Mouse (Mus musculus): ENCODE results near the gene Map9.

DNA sequence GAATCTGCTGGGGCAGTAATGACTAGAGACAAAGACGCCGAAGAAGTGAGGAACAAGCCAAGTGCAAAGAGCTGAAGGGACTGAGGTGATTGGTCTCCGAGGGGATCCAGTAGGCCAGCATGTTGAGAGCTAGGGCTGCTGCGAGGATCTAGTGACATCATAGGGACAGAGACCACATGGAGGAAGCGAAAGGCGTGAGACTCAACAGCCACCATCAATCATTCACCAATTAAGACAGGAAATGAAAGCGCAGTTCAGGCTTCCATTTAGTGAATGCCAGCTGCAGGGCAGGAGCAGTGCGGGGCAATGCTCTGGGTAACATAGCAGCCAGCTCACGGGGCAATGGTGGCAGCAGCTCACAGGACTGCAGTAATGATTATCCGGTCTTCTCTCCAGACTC, 17.7 kb upstream of the Map9 start:
- no peak for TF ChIP-seq POLR2A (IDR thresholded peaks at IDR 0.05; ENCODE audit: extremely low read depth, insufficient read depth, low read length)
- no peak for TF ChIP-seq CTCF (IDR thresholded peaks at IDR 0.05; ENCODE audit: extremely low read depth, insufficient read depth, low read length)
